Mouse (Mus musculus) frontal cortex, postnatal 36 days (tissue): ENCODE measurements at regions not wholly inside any gene's neighbourhood (a gene's known extent, or its start where the extent isn't known, plus 50 kb on each side); places are given as distances from the start of the nearest gene placed in this dataset.
A peak's percentile ranks its signal among the peaks of the same experiment; 100 is the strongest.

Experiments
- DNase-seq, 2 experiments: peaks; one replicate each; pipeline ENCODE4 v3.0.0; 2022; ENCODE audit warnings: low spot score in 2 of 2

DNA sequence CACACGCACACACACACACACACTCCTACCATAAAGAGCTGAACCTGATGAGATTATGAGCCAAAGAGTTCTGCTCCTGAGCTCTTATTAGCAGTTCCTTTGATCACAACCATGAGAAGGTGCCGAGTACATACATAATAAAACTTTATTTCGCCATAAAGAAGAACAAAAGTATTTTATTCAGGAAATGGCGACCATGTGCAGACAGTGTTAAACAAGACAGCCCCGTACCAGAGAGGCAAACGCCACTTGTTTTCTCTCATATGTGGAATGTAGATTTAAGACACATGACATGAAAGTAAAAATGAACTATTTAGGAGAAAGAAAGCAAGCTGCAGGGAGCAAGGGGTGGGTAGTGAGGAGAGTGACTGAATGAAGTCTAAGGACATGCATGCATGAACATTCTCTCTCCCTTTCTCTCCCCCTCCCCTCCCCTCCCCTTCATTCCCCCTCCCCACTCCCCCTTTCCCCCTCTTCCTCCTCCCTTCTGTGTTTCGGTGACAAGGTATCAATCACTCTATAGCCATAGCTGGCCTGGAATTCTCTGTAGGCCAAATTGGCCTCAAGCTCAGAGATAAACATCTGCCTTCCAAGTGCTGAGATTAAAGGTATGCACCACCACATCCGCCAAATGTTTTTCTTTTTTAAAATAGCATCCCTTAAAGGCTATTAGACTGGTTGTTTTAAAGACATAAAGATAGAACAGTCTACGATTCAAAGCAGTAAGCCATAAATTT lies 266.0 kb upstream of the Map3k7 start:
- no peak for DNase-seq

- no peak for DNase-seq
Measured at GRCm38 (mm10) chr4:31698506-31698782, 265.5 kb upstream of the Map3k7 start.

DNA sequence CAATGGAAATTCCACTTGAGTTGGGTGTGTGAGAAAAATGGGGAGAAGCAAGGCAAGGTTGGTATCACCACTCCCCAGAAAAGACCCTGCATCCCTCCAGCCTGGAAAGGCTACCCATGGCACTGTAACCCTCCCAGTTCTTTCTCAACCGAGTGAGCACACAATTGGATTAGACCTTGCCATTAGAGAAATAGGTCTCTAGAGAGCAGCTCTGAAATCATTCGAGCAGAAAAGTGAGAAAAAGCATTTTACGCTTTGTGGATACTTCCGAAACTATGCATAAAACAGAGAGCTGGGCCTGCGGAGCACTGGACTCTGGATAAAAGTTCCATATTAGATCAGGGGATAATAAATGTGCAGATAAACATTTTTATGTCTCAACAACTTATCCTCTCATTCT lies 264.6 kb upstream of the Map3k7 start:
- DNase-seq = no peak

DNA sequence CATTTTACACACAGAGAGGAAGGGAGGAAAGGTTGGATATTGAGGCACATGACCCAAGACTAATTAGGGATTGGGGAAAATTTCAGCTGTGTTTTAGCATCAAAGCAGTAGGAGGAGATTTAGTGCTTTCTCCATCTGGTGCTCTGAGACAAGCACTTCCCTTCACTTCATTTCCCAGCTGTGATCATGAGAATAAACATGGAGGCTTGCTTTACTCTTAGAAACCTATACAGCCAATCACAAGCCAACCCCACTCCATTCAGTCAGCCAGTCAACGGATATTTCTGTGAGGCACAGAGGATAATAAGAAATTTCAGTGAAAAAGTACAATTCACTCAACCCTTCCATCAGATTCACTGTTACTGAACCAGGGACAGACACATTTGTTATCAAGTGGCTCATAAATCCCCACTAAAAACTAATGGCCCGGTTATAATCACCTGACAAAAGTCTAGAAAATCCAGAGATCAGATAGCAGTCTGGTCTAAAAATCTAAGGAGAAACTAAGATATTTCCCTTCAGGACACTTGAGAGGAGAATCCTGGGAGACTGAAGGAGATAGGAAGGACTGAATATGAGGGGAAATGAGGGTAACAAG lies 249.7 kb upstream of the Map3k7 start:
- DNase-seq = no peak

DNA sequence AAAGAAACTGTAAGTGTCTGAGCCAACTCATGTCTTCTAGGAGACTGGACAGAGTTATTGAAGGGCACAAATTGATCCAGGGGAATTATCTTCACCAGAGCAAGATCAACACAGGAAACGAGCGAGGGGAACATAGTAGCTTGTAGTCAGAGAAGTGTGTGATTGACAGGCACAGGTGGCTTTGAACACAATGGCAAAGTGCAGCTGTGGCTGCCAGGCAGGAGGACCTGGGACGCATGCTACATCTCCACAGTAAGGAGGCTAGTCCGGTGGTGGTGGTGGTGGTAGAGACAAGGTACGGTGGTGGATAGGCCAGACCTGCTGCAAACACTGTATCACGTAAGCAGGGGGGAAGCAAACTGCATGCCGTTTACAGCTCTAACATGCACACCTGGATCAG lies 240.4 kb upstream of the Map3k7 start:
- no peak for DNase-seq

- no peak for DNase-seq
Measured at GRCm38 (mm10) chr4:31724400-31724799, 239.5 kb upstream of the Map3k7 start.

DNA sequence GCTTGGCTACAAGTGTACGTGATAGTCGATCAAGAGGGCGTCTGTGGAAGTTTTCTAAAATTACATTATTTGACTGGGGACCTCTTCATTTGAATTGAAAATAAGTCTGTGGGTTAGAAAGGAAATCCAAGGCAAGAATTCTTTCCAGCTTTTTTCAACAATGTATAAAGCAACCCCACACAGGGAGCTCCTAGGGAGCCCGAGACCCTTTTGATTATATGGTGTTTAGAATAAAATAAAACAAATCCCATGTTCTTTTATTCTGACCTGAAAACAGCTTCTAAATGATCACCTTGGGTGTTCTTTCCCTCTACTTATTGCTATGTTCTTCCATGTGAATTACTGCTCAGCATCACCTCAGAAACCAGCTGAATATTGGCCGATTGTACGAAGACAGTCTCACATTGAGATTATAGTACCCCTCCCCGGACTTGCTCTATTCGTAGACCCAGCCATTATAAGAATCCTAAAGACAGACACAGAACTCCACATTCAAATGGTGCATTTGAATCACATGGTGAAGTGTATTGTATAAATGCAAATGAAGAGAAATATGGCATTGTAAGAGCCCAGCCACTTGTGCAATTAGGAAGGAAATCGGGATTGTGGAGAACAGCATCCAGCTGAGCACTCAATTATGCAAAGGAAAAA lies 236.3 kb upstream of the Map3k7 start:
- no peak for DNase-seq

GRCm38 (mm10) chr4:31728149-31728516 lies 235.8 kb upstream of the Map3k7 start:
- no peak for DNase-seq

DNA sequence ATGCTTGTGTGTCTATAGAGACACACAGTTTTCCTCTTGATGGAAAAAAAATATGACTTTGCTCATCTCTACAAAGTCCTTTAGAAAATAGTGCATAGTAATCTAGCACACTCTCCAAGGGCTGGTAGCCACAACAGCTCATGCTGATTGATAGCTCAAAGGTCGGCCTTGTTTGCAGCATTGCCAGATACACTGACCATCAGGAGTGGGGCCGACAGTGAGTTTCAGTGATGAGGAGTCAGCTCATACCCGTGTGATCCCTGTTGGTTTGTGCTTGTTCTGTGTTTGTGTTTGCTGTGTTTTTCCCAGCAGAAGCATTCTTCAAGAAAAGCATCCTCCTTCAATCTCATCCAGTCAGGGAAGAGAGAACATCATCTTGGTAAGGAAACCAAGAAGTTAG lies 220.1 kb upstream of the Map3k7 start:
- DNase-seq = no peak

- DNase-seq = no peak
Measured at GRCm38 (mm10) chr4:31744431-31744830, 219.5 kb upstream of the Map3k7 start.

- DNase-seq = no peak
Measured at GRCm38 (mm10) chr4:31753677-31754312, 210.1 kb upstream of the Map3k7 start.

- DNase-seq = no peak
Measured at GRCm38 (mm10) chr4:31757126-31757525, 206.8 kb upstream of the Map3k7 start.

- no peak for DNase-seq
Measured at GRCm38 (mm10) chr4:31760116-31760515, 203.8 kb upstream of the Map3k7 start.

DNA sequence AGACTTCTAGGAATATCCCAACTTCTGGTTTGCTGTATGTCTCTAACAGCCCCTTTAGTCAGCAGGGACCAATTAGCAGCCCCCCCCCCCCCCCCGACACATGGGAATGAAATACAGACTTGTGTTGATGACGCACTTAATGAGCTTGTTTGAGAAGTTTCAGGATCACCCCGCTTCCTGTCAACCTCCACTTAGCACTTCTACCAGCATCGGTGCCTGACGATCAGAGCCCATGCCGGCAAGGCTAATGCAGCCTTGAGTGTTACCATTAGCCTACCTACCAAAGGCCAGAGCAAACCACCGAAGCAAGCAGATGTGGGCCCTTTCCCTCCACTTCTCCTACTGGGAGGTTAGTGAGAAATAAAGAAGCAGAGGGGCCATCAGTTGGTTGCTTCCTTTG lies 201.7 kb upstream of the Map3k7 start:
- DNase-seq = no peak

DNA sequence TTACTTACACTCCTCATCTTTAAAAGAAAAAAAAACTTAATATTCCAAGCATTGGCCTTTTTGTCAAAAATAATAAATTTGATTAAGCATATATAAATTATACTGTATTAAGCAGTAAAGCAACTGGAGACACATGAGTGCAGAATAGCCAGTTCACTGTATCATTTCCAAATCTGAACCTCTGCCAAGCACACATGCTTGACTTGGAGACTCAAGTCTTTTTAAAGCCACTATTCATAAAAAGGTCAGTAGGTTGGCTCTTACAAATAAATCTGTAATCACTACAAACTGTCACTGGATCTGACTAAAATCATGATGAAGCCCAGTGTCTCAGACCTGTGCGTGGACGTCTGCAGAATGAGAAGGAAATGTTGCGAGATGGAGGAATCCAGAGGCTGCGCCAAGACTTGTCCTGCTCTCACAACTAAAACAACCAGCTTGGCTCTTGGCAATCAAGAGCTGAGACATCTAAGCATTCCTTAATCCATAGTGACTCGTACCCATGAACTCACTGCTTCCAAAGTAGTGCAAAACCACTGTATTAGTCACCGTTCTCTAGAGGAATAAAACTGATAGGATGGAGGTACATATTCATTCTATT lies 195.8 kb upstream of the Map3k7 start:
- no peak for DNase-seq

DNA sequence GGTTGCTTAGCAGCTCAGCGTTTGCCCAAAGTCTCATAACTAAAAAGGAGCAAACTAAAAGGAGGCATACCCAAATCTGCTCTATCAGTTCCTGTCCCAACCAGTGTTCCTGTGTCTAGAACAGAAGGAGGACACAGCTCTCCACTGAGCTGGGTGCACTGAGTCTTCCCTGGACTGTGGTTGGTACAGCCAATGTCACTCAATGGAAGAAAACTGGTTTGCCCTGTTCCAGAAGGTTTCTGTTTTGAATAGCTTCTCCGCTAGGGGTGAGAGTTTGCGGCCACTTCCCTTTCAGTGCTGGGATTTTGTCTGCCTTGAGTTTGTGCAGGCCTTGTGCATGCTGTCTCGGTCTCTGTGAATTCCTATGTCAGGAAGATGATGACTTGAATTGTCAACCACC lies 194.6 kb upstream of the Map3k7 start:
- no peak for DNase-seq

DNA sequence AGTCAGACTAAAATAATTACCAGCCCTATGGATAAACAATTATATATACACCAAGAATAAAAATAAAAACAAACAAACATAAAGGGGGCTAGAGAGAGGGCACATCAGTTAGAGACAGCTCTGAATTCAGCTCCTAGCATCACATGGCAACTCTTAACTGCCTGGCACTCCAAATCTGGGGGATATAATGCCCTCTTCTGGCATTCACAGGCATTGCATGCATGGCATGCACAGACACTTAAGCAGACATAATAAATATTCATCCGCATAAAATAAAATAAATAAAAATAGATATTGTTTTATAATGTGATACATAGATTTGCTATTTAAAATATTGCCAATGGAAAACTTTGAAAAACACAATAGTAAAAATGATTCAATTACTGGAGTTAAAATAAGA lies 177.6 kb upstream of the Map3k7 start:
- DNase-seq = no peak

GRCm38 (mm10) chr4:31817574-31818240 lies 146.2 kb upstream of the Map3k7 start:
- no peak for DNase-seq

DNA sequence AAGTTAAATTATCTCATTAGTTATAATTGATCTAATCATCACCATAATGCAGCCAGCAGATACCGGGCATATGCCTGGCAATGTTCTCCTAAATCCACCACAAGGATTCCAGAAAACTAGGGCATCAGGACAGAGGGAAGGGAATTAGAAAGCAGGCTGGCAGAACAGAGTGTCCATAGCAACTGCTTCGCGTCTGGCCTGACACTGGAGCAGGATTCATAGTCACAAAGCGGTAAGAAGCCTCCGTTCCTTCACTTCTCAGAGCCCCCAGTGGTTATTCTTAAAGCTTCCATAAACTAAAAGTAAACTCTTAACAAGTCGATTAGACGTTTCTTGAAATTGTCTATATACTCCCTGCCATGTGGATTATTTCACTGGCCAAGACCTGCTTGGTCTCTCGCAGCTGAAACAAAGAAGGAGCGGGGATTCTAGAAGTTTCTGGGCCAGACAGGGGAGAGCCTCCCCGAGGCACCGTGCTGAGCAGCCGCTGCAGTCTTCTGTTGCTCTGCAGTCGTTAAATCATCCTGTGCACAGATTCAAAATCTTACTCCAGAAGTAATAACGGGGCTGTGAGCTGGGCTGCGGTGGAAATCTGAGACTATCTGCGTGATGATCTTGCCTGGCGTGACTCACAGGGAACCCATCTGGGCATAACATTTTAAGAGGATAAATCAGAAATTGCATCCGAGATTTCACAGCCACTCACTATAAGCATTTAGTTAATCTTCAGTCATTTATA lies 144.2 kb upstream of the Map3k7 start:
- DNase-seq = peak; percentile 15 to 49

GRCm38 (mm10) chr4:31823574-31824348 lies 140.1 kb upstream of the Map3k7 start:
- no peak for DNase-seq
